Mouse (Mus musculus) embryo, embryonic 9.5 days (tissue): Measurements from ENCODE around the gene Rpl5.
"Not testable (repeated sequence)": the region's sequence is repeated elsewhere in the genome, so short reads cannot be mapped to it uniquely, and the experiment has no call there.

Experiments used
- DNase-seq: peaks from one replicate; pipeline ENCODE4 v3.0.0-alpha.2; 2017; ENCODE audit errors: extremely low spot score

The Rpl5 gene

GRCm38 (mm10) chr5:107901014-107901615 is 813 bp downstream of the Rpl5 start:
- no peak for DNase-seq

GRCm38 (mm10) chr5:107904325-107904724 is 4.0 kb downstream of the Rpl5 start:
- no peak for DNase-seq

GRCm38 (mm10) chr5:107908514-107909110 is 8.3 kb downstream of the Rpl5 start:
- DNase-seq = peak; percentile 24

- DNase-seq = peak; percentile 33
Observed at GRCm38 (mm10) chr5:107909668-107910067, 9.4 kb downstream of the Rpl5 start.

GRCm38 (mm10) chr5:107910084-107910616 is 9.8 kb downstream of the Rpl5 start:
- no peak for DNase-seq

- DNase-seq = no peak
Observed at GRCm38 (mm10) chr5:107911012-107911411, 10.7 kb downstream of the Rpl5 start.

GRCm38 (mm10) chr5:107915280-107915679 is 15.0 kb downstream of the Rpl5 start:
- DNase-seq = no peak

- peak; percentile 53 for DNase-seq
Observed at GRCm38 (mm10) chr5:107921400-107922252, 21.3 kb downstream of the Rpl5 start.

- no peak for DNase-seq
Observed at GRCm38 (mm10) chr5:107922836-107923235, 22.5 kb downstream of the Rpl5 start.

- DNase-seq = no peak
Observed at GRCm38 (mm10) chr5:107924564-107924963, 24.3 kb downstream of the Rpl5 start.

- no peak for DNase-seq
Observed at GRCm38 (mm10) chr5:107926550-107927249, 26.4 kb downstream of the Rpl5 start.

GRCm38 (mm10) chr5:107932556-107932955 is 32.3 kb downstream of the Rpl5 start:
- DNase-seq = no peak

- DNase-seq = no peak
Observed at GRCm38 (mm10) chr5:107933202-107933974, 33.1 kb downstream of the Rpl5 start.

GRCm38 (mm10) chr5:107934770-107935543 is 34.7 kb downstream of the Rpl5 start:
- no peak for DNase-seq

- no peak for DNase-seq
Observed at GRCm38 (mm10) chr5:107936625-107937389, 36.5 kb downstream of the Rpl5 start.

GRCm38 (mm10) chr5:107938483-107938882 is 38.2 kb downstream of the Rpl5 start:
- not testable (repeated sequence) for DNase-seq

GRCm38 (mm10) chr5:107938886-107939285 is 38.6 kb downstream of the Rpl5 start:
- DNase-seq = no peak

- no peak for DNase-seq
Observed at GRCm38 (mm10) chr5:107939701-107940100, 39.4 kb downstream of the Rpl5 start.

- no peak for DNase-seq
Observed at GRCm38 (mm10) chr5:107941222-107941621, 40.9 kb downstream of the Rpl5 start.

GRCm38 (mm10) chr5:107942941-107943340 is 42.6 kb downstream of the Rpl5 start:
- DNase-seq = no peak
